ENCODE assay signal across 7 mouse cellular contexts in the genomic region with DNA sequence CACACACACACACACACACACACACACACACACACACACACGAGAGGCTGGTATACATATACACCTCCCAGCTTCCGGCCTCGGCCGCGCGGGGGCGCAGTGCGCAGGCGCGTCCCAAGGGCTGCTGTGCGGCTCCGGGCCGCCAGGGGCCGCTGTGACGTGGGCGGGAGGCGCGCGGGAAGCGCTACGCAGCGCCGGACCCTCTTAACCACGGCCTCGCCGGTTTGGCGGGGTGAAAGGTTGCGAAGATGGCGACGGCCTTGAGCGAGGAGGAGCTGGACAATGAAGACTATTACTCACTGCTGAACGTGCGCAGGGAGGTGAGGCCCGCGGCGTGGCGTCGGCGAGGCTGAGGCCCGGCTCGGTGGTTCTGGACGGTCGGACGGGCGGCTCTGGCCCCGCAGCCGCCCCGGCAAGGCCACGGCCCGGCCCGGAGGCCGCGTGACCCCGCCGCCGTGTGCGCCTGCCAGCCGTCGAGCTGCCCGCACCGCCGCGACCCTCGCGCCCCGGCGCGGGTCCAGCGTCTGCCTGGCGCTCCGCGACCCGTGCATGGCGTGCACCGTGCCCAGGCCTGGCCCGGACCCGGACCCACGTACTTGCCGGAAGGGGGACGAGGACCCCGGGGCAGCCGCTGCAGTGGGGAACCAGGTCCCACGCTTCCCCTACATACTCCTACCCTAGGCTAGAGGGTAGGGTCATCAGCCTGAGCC. TPM values are rescaled to one million over a fixed set of nuclear protein-coding genes. Genes with fewer than 3 reads are reported as not detected.
A peak's percentile ranks its signal among the peaks of the same experiment; 100 is the strongest.
DNase-seq lines count a peak whose midpoint lies in the region; ATAC-seq and TF ChIP-seq lines count a peak whose summit lies in the region.

A gene (plus strand): TSS at position 187 of the 710 bp plus-strand sequence.

- H3K4me3 ChIP-seq in embryonic facial prominence, embryonic 12.5 days, result peak within 1 kb of the TSS; percentile 100
- peak within 1 kb of the TSS; percentile 99 for H3K4me3 ChIP-seq in kidney, adult 2 months (ENCODE audit: insufficient read depth, low read depth, low read length)
- peak within 1 kb of the TSS; percentile 100 for H3K4me3 ChIP-seq in limb, embryonic 12.5 days (replicated peaks)
- peak within 1 kb of the TSS; percentile 98 for H3K4me3 ChIP-seq in midbrain, embryonic 15.5 days
- peak within 1 kb of the TSS; percentile 94 for H3K4me3 ChIP-seq in spleen, adult 2 months (ENCODE audit: extremely low read depth, insufficient read depth, insufficient read length)

- peak; percentile 44 for TF ChIP-seq POLR2A in kidney, adult 2 months (IDR thresholded peaks at IDR 0.05; ENCODE audit: low read depth, low read length)
- TF ChIP-seq POLR2A in spleen, adult 2 months (IDR thresholded peaks at IDR 0.05; ENCODE audit: low read depth, low read length), result no peak

- H3K9ac ChIP-seq in embryonic facial prominence, embryonic 12.5 days, result peak within 1 kb of the TSS; percentile 94
- H3K9ac ChIP-seq in limb, embryonic 12.5 days (replicated peaks), result peak within 1 kb of the TSS; percentile 96
- peak within 1 kb of the TSS; percentile 87 for H3K9ac ChIP-seq in midbrain, embryonic 15.5 days

- DNase-seq in adrenal gland, postnatal 25 days, result peak; percentile 93
- peak; percentile 93 to 95 for DNase-seq in heart, adult 18-20 months
- DNase-seq in kidney, adult 2 months, result peak; percentile 94
- peak; percentile 84 to 86 for DNase-seq in spleen, adult 2 months (ENCODE audit: low read depth in 1 of 2, low spot score in 2 of 2)

- TF ChIP-seq CTCF in kidney, adult 2 months (conservative IDR thresholded peaks at IDR 0.05; ENCODE audit: insufficient read depth, insufficient read length, low read depth, low read length), result peak; percentile 87
- TF ChIP-seq CTCF in spleen, adult 2 months (IDR thresholded peaks at IDR 0.05; ENCODE audit: extremely low read depth, insufficient read depth, insufficient read length, insufficient replicate concordance), result peak; percentile 98

- under 1% methylated on average over 75 of the region's 83 CpGs for WGBS in embryonic facial prominence, embryonic 12.5 days
- under 1% methylated on average over 83 of the region's 83 CpGs for WGBS in kidney, adult 2 months
- under 1% methylated on average over 82 of the region's 83 CpGs for WGBS in limb, embryonic 12.5 days
- under 1% methylated on average over 82 of the region's 83 CpGs for WGBS in midbrain, embryonic 15.5 days
- under 1% methylated on average over 78 of the region's 83 CpGs for WGBS in spleen, adult 2 months

- no peaks in the 10 kb centered on the region for H3K27me3 ChIP-seq in embryonic facial prominence, embryonic 12.5 days
- H3K27me3 ChIP-seq in kidney, adult 2 months (replicated peaks; ENCODE audit: control insufficient read depth, insufficient read depth, low read length), result no peaks in the 10 kb centered on the region
- H3K27me3 ChIP-seq in limb, embryonic 12.5 days, result no peaks in the 10 kb centered on the region
- H3K27me3 ChIP-seq in midbrain, embryonic 15.5 days (replicated peaks), result no peaks in the 10 kb centered on the region
- H3K27me3 ChIP-seq in spleen, adult 2 months (ENCODE audit: control insufficient read depth, insufficient read depth, low read length), result no peaks in the 10 kb centered on the region

- H3K27ac ChIP-seq in embryonic facial prominence, embryonic 12.5 days, result no peak within 1 kb of the TSS
- H3K27ac ChIP-seq in kidney, adult 2 months (ENCODE audit: insufficient read depth, low read depth, low read length), result peak within 1 kb of the TSS; percentile 70
- peak within 1 kb of the TSS; percentile 41; the same call in 1 of the 2 replicates for H3K27ac ChIP-seq in limb, embryonic 12.5 days
- H3K27ac ChIP-seq in midbrain, embryonic 15.5 days, result peak within 1 kb of the TSS; percentile 73
- peak within 1 kb of the TSS; percentile 44; the same call in 1 of the 2 replicates for H3K27ac ChIP-seq in spleen, adult 2 months (ENCODE audit: insufficient read depth, low read length)

- peak within 1 kb of the TSS; percentile 95 for H3K4me2 ChIP-seq in embryonic facial prominence, embryonic 12.5 days (replicated peaks)
- peak within 1 kb of the TSS; percentile 85 for H3K4me2 ChIP-seq in limb, embryonic 12.5 days
- peak within 1 kb of the TSS; percentile 96 for H3K4me2 ChIP-seq in midbrain, embryonic 15.5 days

- no peaks in the 10 kb centered on the region for H3K36me3 ChIP-seq in embryonic facial prominence, embryonic 12.5 days
- no peaks in the 10 kb centered on the region for H3K36me3 ChIP-seq in kidney, adult 2 months (ENCODE audit: control insufficient read depth, insufficient read depth, low read length)
- H3K36me3 ChIP-seq in limb, embryonic 12.5 days, result peaks cover 4% of the 10 kb centered on the region; the same call in 1 of the 2 replicates
- H3K36me3 ChIP-seq in midbrain, embryonic 15.5 days (replicated peaks), result no peaks in the 10 kb centered on the region
- H3K36me3 ChIP-seq in spleen, adult 2 months (ENCODE audit: control insufficient read depth, insufficient read depth, low read length), result no peaks in the 10 kb centered on the region

- ATAC-seq in embryonic facial prominence, embryonic 12.5 days (ENCODE audit: insufficient number of reproducible peaks, insufficient read depth, low FRiP score, low TSS enrichment), result peak; percentile 80
- peak; percentile 74 for ATAC-seq in limb, embryonic 12.5 days (ENCODE audit: insufficient number of reproducible peaks, insufficient read depth, low FRiP score, low TSS enrichment, low read depth)
- ATAC-seq in midbrain, embryonic 15.5 days (replicated peaks), result peak; percentile 92

- peaks cover 12% of the 10 kb centered on the region; the same call in 1 of the 2 replicates for H3K4me1 ChIP-seq in embryonic facial prominence, embryonic 12.5 days
- H3K4me1 ChIP-seq in kidney, adult 2 months (ENCODE audit: control insufficient read depth, insufficient read depth, low read length), result peaks cover 29% of the 10 kb centered on the region; the same call in 1 of the 2 replicates
- H3K4me1 ChIP-seq in limb, embryonic 12.5 days (replicated peaks), result peaks cover 21% of the 10 kb centered on the region
- H3K4me1 ChIP-seq in midbrain, embryonic 15.5 days, result peaks cover 17% of the 10 kb centered on the region
- no peaks in the 10 kb centered on the region; the same call in none of the 2 replicates for H3K4me1 ChIP-seq in spleen, adult 2 months (ENCODE audit: control insufficient read depth, insufficient read depth, insufficient read length)

- H3K9me3 ChIP-seq in embryonic facial prominence, embryonic 12.5 days, result no peaks in the 10 kb centered on the region
- no peaks in the 10 kb centered on the region for H3K9me3 ChIP-seq in limb, embryonic 12.5 days
- H3K9me3 ChIP-seq in midbrain, embryonic 15.5 days, result no peaks in the 10 kb centered on the region

RNA-seq across cellular contexts. Expression of the gene that starts here (rescaled TPM):
- total RNA-seq in adrenal gland, postnatal 25 days (2021), result 104 and 112 TPM in 2 replicates
- 78.2 and 86.6 TPM in 2 replicates for polyA plus RNA-seq in embryonic facial prominence, embryonic 12.5 days (2016; fragmentation: Nextera tagmentation; extraction: Ambion mirVana)
- total RNA-seq in heart, adult 18-20 months (2021), result 100 to 1,000 TPM in 1 of 2 experiments, 10 to 100 TPM in 1; 81.4 to 103 TPM
- 70.0 and 76.1 TPM in 2 replicates for polyA plus RNA-seq in kidney, adult 2 months (2012; rRNA removed)
- 86.9 and 93.3 TPM in 2 replicates for polyA plus RNA-seq in limb, embryonic 12.5 days (2016; fragmentation: Nextera tagmentation; extraction: Ambion mirVana)
- polyA plus RNA-seq in midbrain, embryonic 15.5 days (2015; fragmentation: Nextera tagmentation; extraction: Ambion mirVana), result 89.4 and 92.5 TPM in 2 replicates
- polyA plus RNA-seq in spleen, adult 2 months (2012; rRNA removed), result 31.6 and 40.9 TPM in 2 replicates
